Mouse (Mus musculus) bone marrow macrophage, adult 2 months (primary cell): Measurements from ENCODE around the gene Qrich2.

Source experiments
- CTCF ChIP-seq: IDR thresholded peaks from 2 replicates; pipeline ENCODE4 v1.5.1; 2012; ENCODE audit warnings: low read depth, mild to moderate bottlenecking, low read length, moderate library complexity
- POLR2A ChIP-seq: IDR thresholded peaks from 2 replicates; pipeline ENCODE4 v1.6.1; 2012; ENCODE audit warnings: mild to moderate bottlenecking, low read depth, low read length, borderline replicate concordance

DNA sequence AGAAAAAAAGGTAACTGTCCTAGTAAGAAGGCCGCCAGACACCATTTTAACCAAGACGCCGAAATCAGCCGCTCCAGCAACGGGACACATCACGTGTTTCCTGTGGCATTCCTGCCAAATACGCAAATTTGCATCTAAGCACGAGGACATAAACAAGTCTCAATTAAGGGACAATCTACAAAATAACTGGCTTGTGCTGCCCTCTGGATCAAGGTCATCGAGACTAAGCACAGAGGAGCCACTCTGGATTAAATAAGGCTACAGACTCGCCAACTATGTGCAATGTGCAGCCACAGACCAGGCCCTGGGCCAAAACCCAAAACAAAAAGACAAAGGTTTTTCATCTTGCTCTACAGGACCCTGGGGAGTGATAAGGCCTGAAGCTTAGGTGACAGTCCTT lies 10.0 kb upstream of the Qrich2 start:
- TF ChIP-seq CTCF (no peak), POLR2A (no peak)
